Comparison of ENCODE assay signal across 8 mouse cellular contexts in genomic region chr7:49786618-49787382, GRCm38 (mm10). TPM values are rescaled to one million over a fixed set of nuclear protein-coding genes. Genes with fewer than 3 reads are reported as not detected.
DNase-seq lines count a peak whose midpoint lies in the region; ATAC-seq and TF ChIP-seq lines count a peak whose summit lies in the region.

No protein-coding gene starts in this region.

- TF ChIP-seq EP300 in lung, postnatal 0 days (IDR thresholded peaks at IDR 0.05), result no peak

- peaks cover 31% of the 10 kb centered on the region for H3K36me3 ChIP-seq in hindbrain, embryonic 15.5 days
- H3K36me3 ChIP-seq in lung, postnatal 0 days (ENCODE audit: insufficient read depth, low read length), result peaks cover 6% of the 10 kb centered on the region; the same call in 1 of the 2 replicates

- peak; percentile 34 to 52 for DNase-seq in cerebellum, adult 18-20 months
- DNase-seq in urinary bladder, adult 2 months (ENCODE audit: low spot score), result peak; percentile 38
- no peak for DNase-seq in urinary bladder, adult 18-20 months (ENCODE audit: low spot score in 2 of 2)
- peak; percentile 54 for DNase-seq in embryo, embryonic 9.5 days (ENCODE audit: extremely low spot score)
- peak; percentile 79 for DNase-seq in lung, postnatal 0 days (ENCODE audit: low spot score)
- peak; percentile 78 for DNase-seq in right cerebral cortex, postnatal 14 days

- H3K9ac ChIP-seq in hindbrain, embryonic 15.5 days, result no peak overlapping the region
- H3K9ac ChIP-seq in lung, postnatal 0 days (replicated peaks; ENCODE audit: low read depth), result no peak overlapping the region

- no peak overlapping the region for H3K4me2 ChIP-seq in hindbrain, embryonic 15.5 days
- H3K4me2 ChIP-seq in lung, postnatal 0 days (replicated peaks; ENCODE audit: low read depth, low read length), result no peak overlapping the region

- H3K4me1 ChIP-seq in hindbrain, embryonic 15.5 days (replicated peaks), result no peaks in the 10 kb centered on the region
- H3K4me1 ChIP-seq in lung, postnatal 0 days (ENCODE audit: insufficient read depth, low read depth, low read length), result no peaks in the 10 kb centered on the region

- H3K4me3 ChIP-seq in hindbrain, embryonic 15.5 days, result no peak overlapping the region
- H3K4me3 ChIP-seq in lung, postnatal 0 days (ENCODE audit: low read depth, low read length), result no peak overlapping the region

- H3K9me3 ChIP-seq in hindbrain, embryonic 15.5 days, result no peaks in the 10 kb centered on the region
- no peaks in the 10 kb centered on the region for H3K9me3 ChIP-seq in lung, postnatal 0 days (ENCODE audit: low read length)

- TF ChIP-seq CTCF in lung, postnatal 0 days (IDR thresholded peaks at IDR 0.05), result peak; percentile 65

- no peaks in the 10 kb centered on the region for H3K27me3 ChIP-seq in hindbrain, embryonic 15.5 days
- H3K27me3 ChIP-seq in lung, postnatal 0 days (replicated peaks; ENCODE audit: insufficient read depth, low read length), result no peaks in the 10 kb centered on the region

- H3K27ac ChIP-seq in hindbrain, embryonic 15.5 days (replicated peaks), result no peak overlapping the region
- H3K27ac ChIP-seq in lung, postnatal 0 days (ENCODE audit: low read length), result no peak overlapping the region

- no peak for ATAC-seq in cerebellum, adult (ENCODE audit: insufficient number of reproducible peaks, low FRiP score, low TSS enrichment)
- ATAC-seq in hindbrain, embryonic 15.5 days (ENCODE audit: low FRiP score, low read depth), result peak; percentile 70
- no peak for ATAC-seq in lung, postnatal 0 days

- WGBS in hindbrain, embryonic 15.5 days, result 56% methylated on average over 12 of the region's 12 CpGs
- WGBS in lung, postnatal 0 days, result 73% methylated on average over 12 of the region's 12 CpGs

RNA-seq across cellular contexts. Expression of gene Prmt3, which starts 8.7 kb away (rescaled TPM):
- polyA plus RNA-seq in urinary bladder, adult 2 months (2012; rRNA removed), result 19.7 and 22.0 TPM in 2 replicates
- polyA plus RNA-seq in hindbrain, embryonic 15.5 days (2015; fragmentation: Nextera tagmentation; extraction: Ambion mirVana), result 49.2 and 49.4 TPM in 2 replicates
- polyA plus RNA-seq in lung, postnatal 0 days (2015; fragmentation: Nextera tagmentation; extraction: Ambion mirVana), result 15.9 and 17.1 TPM in 2 replicates

RNA-seq across cellular contexts. Expression of gene Htatip2, which starts 27.9 kb away (rescaled TPM):
- 49.6 and 57.0 TPM in 2 replicates for polyA plus RNA-seq in urinary bladder, adult 2 months (2012; rRNA removed)
- polyA plus RNA-seq in hindbrain, embryonic 15.5 days (2015; fragmentation: Nextera tagmentation; extraction: Ambion mirVana), result 3.1 and 5.3 TPM in 2 replicates
- 14.9 and 17.7 TPM in 2 replicates for polyA plus RNA-seq in lung, postnatal 0 days (2015; fragmentation: Nextera tagmentation; extraction: Ambion mirVana)

Comparison
In these comparisons a context has a peak if more than half of its experiments do, and no peak if none do; other contexts are left out.
1. DNase-seq: peak in cerebellum, adult 18-20 months (2 of 2), urinary bladder, adult 2 months (single experiment), embryo, embryonic 9.5 days (single experiment), lung, postnatal 0 days (single experiment) and right cerebral cortex, postnatal 14 days (single experiment); none in urinary bladder, adult 18-20 months (0 of 2).